Mouse (Mus musculus): ENCODE data around the gene Cmah. TPM values are rescaled to one million over a fixed set of nuclear protein-coding genes. Genes with fewer than 3 reads are reported as not detected.

Cmah gene
- total and polyA plus RNA-seq, 3 experiments = 1.4 to 2.2 TPM; not detected in 1

DNA sequence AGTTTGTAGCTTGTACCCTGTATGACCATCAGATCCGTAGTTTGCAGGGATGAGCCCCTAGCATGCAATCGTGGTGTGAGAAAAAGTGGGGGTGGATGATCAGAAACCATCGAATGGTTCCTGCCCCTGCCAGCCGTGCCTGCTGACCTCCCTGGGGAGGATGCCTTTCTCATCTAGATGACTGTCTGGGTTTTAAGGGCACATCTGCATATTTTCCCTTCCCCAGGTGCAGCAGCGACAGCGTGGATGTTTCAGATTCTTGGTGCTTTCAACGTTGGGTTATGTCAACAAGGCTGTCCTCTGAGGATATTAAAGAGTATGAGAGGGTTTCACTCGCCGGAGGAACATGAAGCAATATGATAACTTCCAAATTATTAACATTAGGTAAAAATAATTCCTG lies 158.8 kb downstream of the Cmah start:
- no peaks in the 10 kb centered on the region for H3K27me3 ChIP-seq (ENCODE audit: control insufficient read depth in 1 of 2, insufficient read depth in 2 of 2, low read length in 2 of 2)
- no peak overlapping the region for H3K27ac ChIP-seq (ENCODE audit: control insufficient read depth, low read depth, low read length)
- H3K9me3 ChIP-seq (replicated peaks; ENCODE audit: insufficient read depth, low read length) = no peaks in the 10 kb centered on the region
- TF ChIP-seq MEF2A (IDR thresholded peaks at IDR 0.05; ENCODE audit: extremely low read depth, insufficient replicate concordance, low read depth, low read length, poor library complexity, severe bottlenecking) (no peak), NELFE (IDR thresholded peaks at IDR 0.05; ENCODE audit: low read depth, low read length) (no peak), ZMIZ1 (IDR thresholded peaks at IDR 0.05; ENCODE audit: low read depth, low read length) (no peak), USF1 (IDR thresholded peaks at IDR 0.05; ENCODE audit: low read depth, low read length) (no peak), GABPA (IDR thresholded peaks at IDR 0.05; ENCODE audit: low read depth, low read length) (no peak), TCF12 (IDR thresholded peaks at IDR 0.05; ENCODE audit: low read depth, low read length) (no peak), POLR2AphosphoS5 (IDR thresholded peaks at IDR 0.05; ENCODE audit: borderline replicate concordance, low read depth, low read length) (no peak), CTCF (IDR thresholded peaks at IDR 0.05 in 2 of 3, conservative IDR thresholded peaks at IDR 0.05 in 1 of 3; ENCODE audit: control insufficient read depth in 1 of 3, insufficient read depth in 1 of 3, low read depth in 2 of 3, low read length in 3 of 3, poor library complexity in 1 of 3, severe bottlenecking in 1 of 3) (no peak), TBP (IDR thresholded peaks at IDR 0.05; ENCODE audit: low read depth, low read length) (no peak)
- H3K9ac ChIP-seq (ENCODE audit: control insufficient read depth, low read depth, low read length, poor library complexity, severe bottlenecking) = no peak overlapping the region
- DNase-seq (ENCODE audit: low read depth, low spot score) = no peak
- H3K4me3 ChIP-seq (ENCODE audit: control insufficient read depth in 1 of 2, insufficient read depth in 1 of 2, low read depth in 2 of 2, low read length in 2 of 2) = no peak overlapping the region
- H3K79me2 ChIP-seq (ENCODE audit: control insufficient read depth, insufficient read depth, low read length, poor library complexity) = no peaks in the 10 kb centered on the region
- H3K4me1 ChIP-seq (ENCODE audit: control insufficient read depth in 1 of 2, insufficient read depth in 2 of 2, low read length in 2 of 2) = peaks cover 24 to 33% of the 10 kb centered on the region in 2 experiments
- H3K36me3 ChIP-seq (ENCODE audit: control insufficient read depth in 1 of 2, insufficient read depth in 2 of 2, low read length in 2 of 2) = peaks cover 0 to 34% of the 10 kb centered on the region in 2 experiments; a peak in 2 of 4 replicates

DNA sequence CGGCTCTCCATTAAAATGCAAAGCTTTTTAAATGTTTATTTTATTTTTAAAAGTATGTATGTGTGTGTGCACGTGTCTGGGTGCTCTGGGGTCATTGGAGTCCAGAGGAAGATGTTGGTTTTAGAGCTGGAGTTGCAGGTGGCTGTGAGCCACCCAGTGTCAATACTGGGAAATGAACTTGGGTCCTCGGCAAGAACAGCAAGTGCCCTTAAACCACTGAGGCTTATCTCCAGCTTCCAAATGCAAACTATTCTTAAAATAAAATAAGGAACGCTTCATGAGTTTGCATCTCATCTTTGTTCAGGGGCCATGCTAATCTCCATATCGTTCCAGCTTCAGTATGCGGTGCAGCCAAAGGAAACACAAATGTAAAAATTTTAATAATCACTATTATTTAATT lies 159.2 kb downstream of the Cmah start:
- no peaks in the 10 kb centered on the region for H3K9me3 ChIP-seq (replicated peaks; ENCODE audit: insufficient read depth, low read length)
- no peak overlapping the region for H3K9ac ChIP-seq (ENCODE audit: control insufficient read depth, low read depth, low read length, poor library complexity, severe bottlenecking)
- no peak overlapping the region; the same call in 1 of the 2 replicates for H3K27ac ChIP-seq (ENCODE audit: control insufficient read depth, low read depth, low read length)
- DNase-seq (ENCODE audit: low read depth, low spot score) = peak; percentile 74
- peaks cover 0 to 38% of the 10 kb centered on the region in 2 experiments; a peak in 2 of 4 replicates for H3K36me3 ChIP-seq (ENCODE audit: control insufficient read depth in 1 of 2, insufficient read depth in 2 of 2, low read length in 2 of 2)
- H3K79me2 ChIP-seq (ENCODE audit: control insufficient read depth, insufficient read depth, low read length, poor library complexity) = no peaks in the 10 kb centered on the region
- H3K4me1 ChIP-seq (ENCODE audit: control insufficient read depth in 1 of 2, insufficient read depth in 2 of 2, low read length in 2 of 2) = peaks cover 25 to 37% of the 10 kb centered on the region in 2 experiments
- no peak overlapping the region for H3K4me3 ChIP-seq (ENCODE audit: control insufficient read depth in 1 of 2, insufficient read depth in 1 of 2, low read depth in 2 of 2, low read length in 2 of 2)
- H3K27me3 ChIP-seq (ENCODE audit: control insufficient read depth in 1 of 2, insufficient read depth in 2 of 2, low read length in 2 of 2) = no peaks in the 10 kb centered on the region
- no peak for TF ChIP-seq MYB (IDR thresholded peaks at IDR 0.05; ENCODE audit: low read depth, low read length)
- TF ChIP-seq MAFK (IDR thresholded peaks at IDR 0.05; ENCODE audit: borderline replicate concordance, low read depth, low read length) = no peak
- TF ChIP-seq MAZ (IDR thresholded peaks at IDR 0.05; ENCODE audit: low read depth, low read length) = 0 out of 2 replicates have a peak, but pooled peaks have one; percentile 34
- TF ChIP-seq MXI1 (IDR thresholded peaks at IDR 0.05; ENCODE audit: low read depth, low read length) = 0 out of 2 replicates have a peak, but pooled peaks have one; percentile 19
- TF ChIP-seq MEF2A (IDR thresholded peaks at IDR 0.05; ENCODE audit: extremely low read depth, insufficient replicate concordance, low read depth, low read length, poor library complexity, severe bottlenecking) = peak; percentile 90
- no peak for TF ChIP-seq NRF1 (IDR thresholded peaks at IDR 0.05; ENCODE audit: insufficient read depth, low read depth, low read length, poor library complexity, severe bottlenecking)
- no peak for TF ChIP-seq HCFC1 (IDR thresholded peaks at IDR 0.05; ENCODE audit: low read depth, low read length)
- peak; percentile 55; the same call in 1 of the 2 replicates for TF ChIP-seq SIN3A (IDR thresholded peaks at IDR 0.05; ENCODE audit: low read length)
- peak; percentile 51; the same call in 1 of the 2 replicates for TF ChIP-seq BHLHE40 (IDR thresholded peaks at IDR 0.05; ENCODE audit: borderline replicate concordance, low read depth, low read length)
- TF ChIP-seq POLR2AphosphoS2 (IDR thresholded peaks at IDR 0.05; ENCODE audit: low read length) = no peak
- peak; percentile 73 for TF ChIP-seq ETS1 (IDR thresholded peaks at IDR 0.05; ENCODE audit: low read depth, low read length)
- TF ChIP-seq MAX (IDR thresholded peaks at IDR 0.05; ENCODE audit: low read length) = no peak
- peak; percentile 67; the same call in 1 of the 2 replicates for TF ChIP-seq RCOR1 (IDR thresholded peaks at IDR 0.05; ENCODE audit: low read depth, low read length)
- TF ChIP-seq TCF12 (IDR thresholded peaks at IDR 0.05; ENCODE audit: low read depth, low read length) = peak; percentile 88
- TF ChIP-seq GATA1 (IDR thresholded peaks at IDR 0.05; ENCODE audit: low read depth, low read length) = peak; percentile 77
- peak; percentile 62 to 80; a peak in 3 of 4 replicates for TF ChIP-seq EP300 (IDR thresholded peaks at IDR 0.05; ENCODE audit: low read depth in 1 of 2, low read length in 2 of 2)
- TF ChIP-seq ZMIZ1 (IDR thresholded peaks at IDR 0.05; ENCODE audit: low read depth, low read length) = no peak
- TF ChIP-seq TAL1 (IDR thresholded peaks at IDR 0.05; ENCODE audit: low read length) = no peak
- no peak for TF ChIP-seq POLR2AphosphoS5 (IDR thresholded peaks at IDR 0.05; ENCODE audit: borderline replicate concordance, low read depth, low read length)
- peak in 2 of 3 experiments; percentile 24 to 48; a peak in 4 of 6 replicates for TF ChIP-seq CTCF (IDR thresholded peaks at IDR 0.05 in 2 of 3, conservative IDR thresholded peaks at IDR 0.05 in 1 of 3; ENCODE audit: control insufficient read depth in 1 of 3, insufficient read depth in 1 of 3, low read depth in 2 of 3, low read length in 3 of 3, poor library complexity in 1 of 3, severe bottlenecking in 1 of 3)
- TF ChIP-seq USF2 (IDR thresholded peaks at IDR 0.05; ENCODE audit: borderline replicate concordance in 1 of 2, insufficient read depth in 1 of 2, low read depth in 1 of 2, low read length in 2 of 2) = no peak
- no peak for TF ChIP-seq ZNF384 (IDR thresholded peaks at IDR 0.05; ENCODE audit: low read depth, low read length)
- TF ChIP-seq ZC3H11A (IDR thresholded peaks at IDR 0.05; ENCODE audit: low read depth, low read length) = no peak
- TF ChIP-seq NELFE (IDR thresholded peaks at IDR 0.05; ENCODE audit: low read depth, low read length) = no peak
- peak; percentile 27; the same call in 1 of the 2 replicates for TF ChIP-seq RAD21 (IDR thresholded peaks at IDR 0.05; ENCODE audit: low read depth, low read length)
- no peak for TF ChIP-seq POLR2A (IDR thresholded peaks at IDR 0.05; ENCODE audit: control insufficient read depth in 1 of 2, insufficient read depth in 1 of 2, low read depth in 1 of 2, low read length in 2 of 2, poor library complexity in 1 of 2)
